Mouse (Mus musculus) cerebellum, postnatal 10 days (tissue): ENCODE results near the gene Gkn3.
A peak's percentile ranks its signal among the peaks of the same experiment; 100 is the strongest.

ENCODE experiments used
- DNase-seq, 2 experiments: peaks; one replicate each; pipeline ENCODE4 v3.0.0; 2021; ENCODE audit warnings: mixed read lengths in 2 of 2

The Gkn3 gene

DNA sequence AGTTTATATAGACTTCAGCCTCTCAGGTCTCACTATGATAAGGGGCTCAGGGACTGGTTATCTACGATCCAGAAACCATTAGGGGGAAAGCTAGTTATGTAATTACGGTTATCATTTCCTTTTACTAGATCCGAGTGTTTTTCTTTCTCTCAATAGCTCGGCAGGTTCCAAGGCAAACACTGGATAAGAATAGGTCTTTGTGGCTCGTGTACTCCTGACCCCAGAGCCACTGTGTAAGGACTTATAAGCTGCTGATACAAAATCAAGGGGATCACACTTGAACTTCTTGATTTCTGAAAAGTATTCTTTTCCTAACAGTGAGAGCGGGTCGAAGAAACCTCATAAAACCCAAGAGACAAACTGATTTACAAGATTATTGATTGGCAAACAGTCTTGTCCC lies at the start of gene Gkn3:
Gene Gkn3, minus strand, starts transcription at position 59 of the 400 bp plus-strand sequence.
- DNase-seq, result no peak

DNA sequence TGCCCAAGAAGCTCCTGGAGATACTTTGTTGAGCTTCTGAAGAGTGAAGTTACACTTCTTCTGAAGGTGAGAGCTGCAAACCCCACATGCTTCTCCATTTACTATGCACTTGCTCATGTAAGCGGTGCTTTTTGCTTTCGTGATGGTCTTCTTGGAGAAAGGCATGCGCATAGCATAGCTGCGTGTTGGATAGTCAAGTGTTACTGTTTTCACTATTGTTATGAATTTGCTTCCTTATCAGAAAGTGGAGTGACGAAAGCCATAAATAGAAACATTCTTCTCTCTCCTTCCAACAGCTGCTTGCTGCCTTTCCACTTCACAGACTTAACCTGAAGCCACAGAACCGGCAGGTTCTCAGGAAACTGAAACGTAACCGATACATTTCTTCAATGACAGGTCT lies 48.0 kb upstream of the Gkn3 start:
- DNase-seq, result no peak

DNA sequence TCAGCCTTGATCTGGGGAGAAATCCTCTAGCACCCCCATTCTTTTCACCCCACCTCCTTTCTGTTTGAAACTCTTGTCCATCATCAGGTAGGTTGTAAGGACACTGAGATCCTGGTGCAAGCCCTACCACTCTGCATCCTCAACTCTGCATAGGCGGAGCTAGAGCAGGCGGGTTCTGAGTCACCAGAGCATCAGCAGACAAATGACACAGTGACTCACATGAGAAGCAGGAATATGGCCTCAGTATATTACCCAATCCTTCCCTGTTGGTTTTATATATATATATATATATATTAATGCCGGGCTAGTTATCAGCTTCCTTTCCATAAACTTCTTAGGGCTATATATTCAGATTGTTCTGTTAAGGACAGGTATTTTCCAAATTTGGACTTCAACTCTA lies 47.1 kb upstream of the Gkn3 start:
- DNase-seq, result no peak

DNA sequence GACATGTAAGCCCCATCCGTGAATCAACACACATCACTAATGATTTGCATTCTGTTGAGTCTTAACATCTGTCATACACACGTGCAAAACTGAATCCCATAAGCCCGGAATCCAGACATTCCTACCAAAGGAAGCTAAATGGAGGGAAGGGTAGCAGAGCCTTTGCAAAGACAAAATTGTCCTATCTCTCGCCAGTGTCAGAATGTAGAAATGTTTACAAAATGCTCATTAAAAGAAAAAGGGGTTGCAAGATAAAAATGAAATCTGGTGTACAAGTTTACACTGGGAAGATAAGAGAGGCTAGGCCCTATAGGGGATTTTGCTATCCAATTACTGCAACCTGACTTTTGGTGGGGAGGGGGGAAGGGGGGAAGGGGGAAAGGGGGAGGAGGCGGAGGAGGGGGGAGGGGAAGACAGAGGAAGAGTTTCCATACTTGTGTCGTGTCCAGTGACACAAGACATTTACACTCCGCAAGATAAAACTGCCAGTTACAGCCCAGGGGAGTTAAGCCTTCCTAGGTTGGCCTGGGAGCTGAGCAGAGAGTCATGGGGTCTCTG lies 39.8 kb upstream of the Gkn3 start, which contains the start of gene Bmp10:
Gene Bmp10, plus strand, starts transcription at position 508 of the 558 bp plus-strand sequence.
- DNase-seq, result no peak

DNA sequence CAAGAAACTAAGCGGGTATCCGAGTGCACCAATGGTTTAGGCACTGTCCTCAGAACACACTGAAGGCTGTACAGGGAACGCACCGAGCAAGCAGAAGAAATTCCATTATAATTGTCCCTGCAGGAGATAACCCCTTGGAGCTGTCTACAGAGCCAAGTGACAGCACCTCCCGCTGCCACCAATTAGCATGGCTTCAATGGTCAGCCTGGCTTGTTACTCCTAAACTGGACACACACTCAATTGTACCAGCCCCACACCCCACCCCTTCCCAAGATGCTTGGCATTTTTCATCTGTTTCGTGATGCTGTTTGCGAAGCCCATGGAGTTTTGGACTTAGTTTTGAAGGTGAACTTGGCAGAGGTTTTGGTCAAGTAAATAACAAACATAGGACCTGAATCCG lies 38.9 kb upstream of the Gkn3 start:
- DNase-seq, result peak; percentile 22 to 49

DNA sequence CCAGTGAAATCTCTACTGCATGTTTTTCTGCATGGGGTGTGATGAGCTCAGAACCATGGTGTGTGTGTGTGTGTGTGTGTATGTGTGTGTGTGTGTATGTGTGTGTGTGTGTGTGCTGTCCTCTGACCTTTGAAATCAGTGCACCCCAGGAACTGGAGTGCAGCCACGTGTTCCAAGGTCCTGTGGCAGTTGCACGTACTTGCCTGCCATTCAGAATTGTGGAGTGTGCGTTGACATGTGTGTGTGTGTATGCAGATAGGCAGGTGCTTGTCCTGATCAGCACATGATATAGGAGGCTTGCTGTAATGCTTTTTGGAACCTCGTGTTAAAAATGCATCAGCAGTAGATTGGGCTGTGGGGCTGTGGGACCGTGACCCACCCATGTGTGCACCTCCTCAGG lies 38.2 kb upstream of the Gkn3 start:
- peak; percentile 15 to 17 for DNase-seq

DNA sequence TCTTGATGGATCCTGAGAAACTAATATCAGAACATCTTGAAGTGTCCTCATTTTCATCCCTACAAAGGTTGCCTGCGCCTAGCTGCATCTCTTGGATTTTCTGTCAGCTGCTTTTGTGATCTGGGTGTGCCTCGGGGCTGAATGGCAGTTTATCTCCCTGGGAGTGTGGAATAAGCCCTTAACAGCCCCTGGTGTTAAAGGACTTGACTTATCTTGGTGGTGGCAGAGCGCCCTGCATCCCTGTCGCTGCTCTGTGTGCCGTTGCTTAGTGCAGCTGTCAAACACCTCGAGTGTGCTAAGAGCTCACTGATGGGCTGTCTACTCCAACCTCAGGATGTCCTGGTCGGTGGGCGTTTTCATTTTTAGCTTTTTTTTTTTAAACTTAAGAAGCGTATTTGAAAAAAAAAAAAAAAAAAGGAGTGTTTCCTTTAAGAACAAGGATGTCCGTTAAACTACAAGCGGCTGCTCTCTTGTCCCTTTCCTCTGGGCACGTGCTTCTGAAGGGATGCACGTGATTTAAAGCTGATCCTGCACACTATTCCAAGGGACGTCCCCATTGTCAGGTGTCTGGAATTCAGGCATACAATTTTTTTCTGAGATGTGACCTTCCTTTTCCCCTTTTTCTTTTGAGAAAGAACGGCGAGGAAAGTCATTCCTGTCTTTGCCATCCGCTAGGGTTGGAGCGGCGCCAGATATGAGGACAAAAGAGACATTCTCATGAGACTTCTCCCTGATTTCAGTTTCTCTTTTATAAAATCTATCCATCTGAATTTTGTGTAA lies 35.5 kb upstream of the Gkn3 start:
- peak; percentile 76 to 81 for DNase-seq

DNA sequence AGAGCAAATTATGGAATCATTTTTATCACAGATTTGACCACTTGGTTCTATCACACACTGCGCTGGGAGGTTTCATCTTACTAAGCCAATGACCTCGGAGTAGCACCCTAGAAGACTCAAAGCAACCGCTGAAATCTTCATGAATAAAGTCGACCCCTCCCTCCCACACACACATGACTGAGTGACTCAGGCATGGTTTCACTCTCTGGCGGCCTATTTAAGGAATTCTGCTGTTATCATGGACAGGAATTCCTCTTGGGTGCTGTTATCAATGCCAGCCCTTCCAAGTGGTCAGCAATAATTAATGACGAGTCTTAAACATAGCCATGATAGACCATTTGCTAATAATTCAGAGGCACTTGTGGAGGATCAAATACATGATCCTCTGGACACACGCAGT lies 33.6 kb upstream of the Gkn3 start:
- DNase-seq, result no peak

DNA sequence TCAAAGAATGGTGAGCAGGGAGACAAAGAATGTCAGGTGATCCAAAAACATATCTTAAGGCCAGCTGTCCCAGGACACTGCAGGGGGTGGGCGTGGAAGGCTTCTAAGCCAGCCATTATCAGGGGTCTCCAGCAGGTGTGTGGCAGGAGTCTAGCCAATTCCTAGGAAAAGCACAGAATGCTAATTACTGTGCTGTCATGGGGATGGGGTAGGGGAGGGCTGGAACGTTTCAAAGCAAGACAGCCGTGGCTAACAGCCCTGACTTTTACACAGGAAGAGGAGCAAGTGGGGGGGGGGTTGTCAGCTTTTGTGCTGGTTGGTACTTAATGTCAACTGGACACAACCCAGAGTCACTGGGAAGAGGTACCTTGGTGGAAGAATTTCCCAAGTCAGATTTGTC lies 23.3 kb upstream of the Gkn3 start:
- peak in 1 of 2 experiments; percentile 15 for DNase-seq

DNA sequence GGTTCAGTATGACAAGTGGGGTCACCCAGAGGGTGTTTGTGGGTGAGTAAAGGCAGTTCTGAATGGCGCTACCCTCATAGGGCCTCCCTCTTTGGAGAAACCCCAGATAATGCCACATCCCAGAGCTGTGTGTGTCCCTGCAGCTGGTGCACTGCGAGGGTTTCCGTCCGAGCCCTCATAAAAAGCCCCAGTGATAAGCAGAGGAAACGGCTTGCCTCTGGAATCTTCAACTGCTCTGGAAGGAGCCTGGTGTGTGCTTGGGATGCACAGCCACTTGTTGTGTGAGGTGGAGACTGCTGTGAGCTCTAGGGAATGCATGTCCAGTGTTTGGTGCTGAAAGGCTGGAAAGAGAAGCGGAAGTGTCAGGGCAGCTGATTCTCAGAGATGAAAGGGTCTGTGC lies 12.7 kb upstream of the Gkn3 start:
- no peak for DNase-seq

DNA sequence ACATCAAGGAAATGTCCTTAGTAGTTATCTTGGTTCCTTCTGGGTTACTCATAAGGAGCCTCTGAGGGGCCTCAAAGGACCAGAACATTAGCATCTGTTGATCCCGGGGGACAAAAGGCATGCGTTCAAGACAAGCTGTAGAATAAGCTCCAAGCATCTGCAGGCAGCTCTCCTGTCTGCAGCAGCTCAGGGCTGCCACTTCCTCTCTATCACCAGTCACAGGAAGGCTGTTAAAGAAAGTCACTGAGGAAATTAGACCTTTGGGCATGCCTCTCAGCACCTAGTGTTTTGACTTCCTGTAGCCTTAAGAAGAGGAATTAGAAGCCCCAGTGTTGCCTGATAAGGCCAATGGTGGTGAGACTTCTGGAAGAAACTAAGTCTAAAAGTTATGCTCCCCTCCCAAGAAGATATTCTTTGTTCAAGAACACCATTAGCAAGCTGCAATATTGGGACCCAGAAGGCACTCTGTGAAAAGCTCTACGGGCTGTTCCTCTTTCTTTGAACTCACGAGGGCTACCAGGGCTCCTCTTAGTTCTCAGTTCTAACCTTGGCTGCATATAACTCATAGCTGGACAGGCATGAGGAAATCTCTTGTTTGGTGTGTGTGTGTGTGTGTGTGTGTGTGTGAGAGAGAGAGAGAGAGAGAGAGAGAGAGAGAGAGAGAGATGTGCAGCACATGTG lies 11.3 kb upstream of the Gkn3 start:
- DNase-seq, result no peak

DNA sequence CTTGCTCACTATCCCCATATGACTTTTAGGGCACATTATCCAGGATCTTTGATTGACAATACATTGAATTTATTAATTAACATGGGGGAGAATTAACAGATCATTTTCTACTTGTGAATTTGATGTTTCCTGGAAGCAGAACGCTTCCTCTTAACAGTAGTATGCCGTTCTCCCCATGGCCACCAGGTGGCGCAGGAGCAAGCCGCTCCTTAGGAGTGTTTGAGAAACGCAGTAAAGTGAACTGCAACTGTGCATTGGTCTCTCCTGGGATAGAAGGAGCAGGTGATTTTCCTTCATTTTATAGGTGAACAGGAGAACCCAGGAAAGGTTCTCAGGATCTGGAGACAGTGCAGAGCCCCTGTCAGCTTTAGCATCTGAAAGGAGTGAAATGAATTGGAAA lies 10.4 kb upstream of the Gkn3 start:
- peak; percentile 88 to 92 for DNase-seq

DNA sequence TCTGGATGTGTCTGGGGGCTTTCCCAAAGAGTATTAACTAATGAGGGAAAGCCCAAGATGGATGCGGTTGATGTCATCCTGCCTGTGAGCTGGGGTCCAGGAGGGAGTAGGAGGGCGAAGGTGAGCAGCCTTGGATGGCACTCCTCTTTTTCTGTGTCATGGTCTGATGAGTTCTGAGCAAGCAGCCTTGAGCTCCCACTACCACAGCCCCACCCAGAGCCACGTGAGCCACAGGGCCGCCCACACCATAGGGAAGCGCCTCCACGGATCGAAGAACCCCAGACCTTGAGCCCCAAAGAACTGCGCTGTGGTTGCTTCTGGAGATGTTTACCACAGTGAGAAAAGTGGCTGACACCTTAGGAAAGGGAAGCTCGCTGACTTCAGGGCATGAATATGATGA lies 6.0 kb upstream of the Gkn3 start:
- no peak for DNase-seq

DNA sequence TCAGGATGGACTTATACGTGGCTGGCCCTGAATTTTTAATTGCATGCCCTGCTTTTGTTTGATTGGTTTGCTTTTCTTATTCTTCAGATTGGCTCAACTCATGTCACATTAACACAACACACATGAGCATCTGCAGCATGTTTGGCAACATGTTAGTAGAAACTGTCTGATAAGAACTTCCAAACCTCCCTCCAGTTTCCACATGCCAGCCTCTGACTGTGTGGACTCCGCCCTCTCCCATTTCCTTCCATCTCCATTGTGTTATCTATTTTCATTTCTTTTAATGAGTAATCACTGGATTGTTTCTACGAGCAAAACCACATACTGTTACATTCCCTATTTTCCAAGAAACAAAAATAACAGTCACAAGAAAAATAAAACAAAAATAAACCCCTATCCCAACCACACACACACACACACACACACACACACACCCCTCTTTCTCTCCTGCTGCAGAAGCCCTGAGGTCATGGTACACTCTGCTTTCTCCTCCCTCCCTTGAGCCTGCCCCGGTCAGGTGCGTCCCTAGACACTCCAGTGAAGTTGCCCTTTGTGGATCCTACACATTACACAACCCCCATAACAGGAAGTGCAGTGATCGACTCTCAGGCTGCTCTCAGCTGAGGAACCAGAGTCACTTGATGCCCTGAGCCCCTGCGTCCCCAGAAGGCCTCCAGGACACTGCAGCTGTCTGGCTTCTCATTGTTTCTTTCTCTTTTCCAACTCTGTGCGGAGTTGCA lies 4.9 kb upstream of the Gkn3 start:
- no peak for DNase-seq

DNA sequence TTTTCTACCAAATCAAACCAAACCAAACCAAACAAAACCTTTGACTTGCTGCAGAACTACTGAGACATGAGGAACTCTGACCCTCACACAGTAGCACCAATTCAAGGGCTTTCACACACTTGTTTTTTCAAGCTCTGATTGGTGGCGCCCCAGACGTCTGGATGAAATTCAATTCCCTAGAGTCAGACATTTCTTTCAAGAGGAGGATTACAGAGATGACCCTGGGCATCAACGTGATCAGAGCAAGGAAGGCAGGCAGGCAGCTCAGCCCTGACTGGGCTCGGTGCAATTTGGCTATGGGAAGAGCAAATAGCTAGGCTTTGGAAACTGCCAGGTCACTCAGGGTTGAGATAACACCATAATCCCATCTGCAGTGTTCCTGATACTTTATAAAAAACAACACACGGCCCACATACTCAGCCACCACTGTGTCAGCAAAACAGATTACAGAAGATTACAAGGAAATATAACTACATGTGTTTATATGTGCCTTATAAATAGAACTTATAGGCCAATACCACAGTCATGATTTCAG lies 787 bp upstream of the Gkn3 start:
- no peak for DNase-seq

DNA sequence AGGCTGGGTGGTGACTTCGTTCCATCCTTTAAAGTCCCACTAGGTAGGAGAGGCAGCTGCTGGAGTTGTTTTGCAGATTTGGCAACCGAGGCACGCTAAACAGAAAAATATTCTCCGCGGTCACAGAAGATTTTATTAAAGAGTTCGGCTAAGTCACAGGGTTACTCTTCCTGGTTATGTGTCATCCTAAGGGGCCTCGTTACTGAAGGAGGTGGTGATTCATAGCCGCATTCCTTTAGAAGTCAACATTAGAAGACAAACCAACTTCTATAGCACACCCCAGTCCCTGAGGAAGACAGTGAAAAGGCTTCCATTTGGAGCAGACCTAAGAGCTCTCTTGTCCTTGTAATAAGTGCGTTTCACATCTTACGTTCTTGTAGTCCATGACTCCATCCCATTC lies 2.1 kb downstream of the Gkn3 start:
- no peak for DNase-seq

DNA sequence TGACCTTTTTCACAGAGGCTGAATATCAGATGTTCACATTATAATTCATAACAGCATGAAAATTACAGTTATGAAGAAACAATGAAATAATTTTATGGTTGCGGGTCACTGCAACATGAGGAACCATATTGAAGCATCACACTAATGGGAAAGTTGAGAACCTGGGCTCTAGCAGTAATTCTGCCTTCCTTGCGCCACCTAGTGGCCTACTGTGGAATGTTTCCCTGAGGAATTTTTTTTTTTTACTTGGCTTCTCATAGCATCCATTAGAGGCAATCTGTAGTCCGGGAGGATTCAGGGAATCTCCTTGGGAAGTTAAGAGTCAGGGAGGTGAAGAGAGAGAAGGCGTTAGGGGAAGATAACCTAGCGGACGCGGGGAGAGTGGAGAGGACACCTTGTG lies 2.5 kb downstream of the Gkn3 start:
- peak; percentile 81 to 83 for DNase-seq

DNA sequence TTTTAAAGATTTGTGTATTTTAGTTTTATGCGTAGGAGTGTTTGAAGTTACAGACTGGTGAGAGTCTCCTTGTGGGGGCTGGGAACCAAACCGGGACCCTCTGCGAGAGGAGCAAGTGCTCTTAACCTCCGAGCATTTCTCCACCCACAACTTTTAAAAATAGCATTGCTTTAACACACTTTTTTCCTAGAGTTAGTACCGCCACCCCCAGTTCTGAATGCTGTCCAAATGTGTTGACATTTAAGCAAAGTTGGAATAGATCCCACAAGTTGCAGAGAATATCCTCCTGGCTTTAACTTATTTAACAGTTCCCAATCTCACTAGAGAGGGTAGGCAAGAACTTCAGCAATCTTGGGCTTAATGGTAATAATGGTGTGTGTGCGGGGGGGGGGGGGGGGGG lies 4.0 kb downstream of the Gkn3 start:
- no peak for DNase-seq

DNA sequence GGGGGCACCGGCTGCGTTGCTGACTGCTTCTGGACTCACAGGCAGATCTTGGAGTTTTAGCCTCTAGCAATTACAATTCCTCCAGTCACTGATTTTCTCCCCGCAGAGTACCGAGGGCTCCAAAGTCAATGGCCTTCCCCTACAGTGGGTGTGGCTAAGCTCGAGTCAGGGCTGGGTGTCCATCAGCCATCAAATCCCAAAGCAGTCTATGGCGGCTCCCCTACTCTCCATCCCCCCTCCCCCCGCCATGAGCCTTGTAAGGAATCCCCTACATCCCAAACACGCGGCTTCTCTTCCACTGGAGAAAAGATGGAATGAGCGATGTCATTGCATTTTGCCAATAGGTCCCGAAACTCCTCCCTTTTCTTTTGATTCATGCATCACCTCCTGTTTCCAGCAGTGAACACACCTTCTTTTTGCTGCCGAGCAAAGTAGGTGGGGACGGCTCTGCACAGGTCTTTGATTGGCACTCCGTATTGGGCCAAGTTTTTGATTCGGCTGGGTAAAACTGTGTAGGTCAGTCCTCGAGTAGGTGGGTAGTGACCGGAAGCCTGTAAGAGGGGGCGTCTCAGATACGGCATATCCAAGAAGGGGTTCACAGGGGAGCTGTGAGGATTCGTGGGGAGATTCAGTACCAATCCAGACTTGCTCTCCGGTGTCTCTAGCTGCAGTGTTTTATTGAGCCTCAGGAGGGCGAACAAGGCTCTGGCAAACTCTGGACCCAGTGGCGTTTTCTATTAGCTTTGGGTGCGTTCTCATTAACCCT lies 4.6 kb downstream of the Gkn3 start:
- DNase-seq, result peak; percentile 39 to 47

DNA sequence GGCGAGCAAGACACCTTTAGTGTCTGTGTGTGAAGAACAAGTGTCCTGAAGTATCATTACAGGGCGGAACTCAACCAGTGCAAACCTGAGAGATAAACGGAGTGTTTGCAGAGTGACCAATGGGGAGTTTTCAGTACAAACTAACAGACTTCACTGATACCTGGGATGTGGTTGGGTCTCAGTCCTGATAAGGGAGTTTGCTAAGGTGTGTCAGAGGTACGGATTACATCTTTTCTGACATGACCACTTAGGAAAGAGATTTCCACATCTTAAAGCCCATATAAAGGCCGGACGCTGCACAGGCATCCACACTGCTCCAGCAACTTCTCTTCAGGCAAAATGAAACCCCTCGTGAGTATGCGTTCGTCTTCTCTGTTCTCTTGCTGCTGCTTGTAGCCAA lies 15.7 kb downstream of the Gkn3 start, which contains the start of gene Gkn2:
Gene Gkn2, plus strand, starts transcription at position 301 of the 400 bp plus-strand sequence.
- DNase-seq, result no peak

DNA sequence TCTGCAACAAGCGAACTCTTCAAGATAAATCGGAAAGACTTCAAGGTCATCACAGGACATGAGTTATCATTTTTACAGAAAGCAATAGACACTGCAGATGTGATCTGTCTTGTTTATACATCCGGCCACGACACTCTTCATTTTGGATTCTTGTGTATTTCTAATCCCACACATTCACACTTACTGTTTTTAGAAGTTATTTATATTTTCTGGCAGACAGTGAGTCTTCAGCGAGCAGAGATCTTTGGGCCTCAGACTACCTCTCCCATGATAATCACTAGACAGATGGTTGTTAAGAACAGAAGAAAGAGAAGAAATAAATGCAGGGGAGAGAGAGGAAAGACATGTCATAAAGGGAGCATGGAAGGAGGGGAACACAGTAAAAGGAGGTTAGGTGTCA lies 19.5 kb downstream of the Gkn3 start:
- DNase-seq, result no peak

DNA sequence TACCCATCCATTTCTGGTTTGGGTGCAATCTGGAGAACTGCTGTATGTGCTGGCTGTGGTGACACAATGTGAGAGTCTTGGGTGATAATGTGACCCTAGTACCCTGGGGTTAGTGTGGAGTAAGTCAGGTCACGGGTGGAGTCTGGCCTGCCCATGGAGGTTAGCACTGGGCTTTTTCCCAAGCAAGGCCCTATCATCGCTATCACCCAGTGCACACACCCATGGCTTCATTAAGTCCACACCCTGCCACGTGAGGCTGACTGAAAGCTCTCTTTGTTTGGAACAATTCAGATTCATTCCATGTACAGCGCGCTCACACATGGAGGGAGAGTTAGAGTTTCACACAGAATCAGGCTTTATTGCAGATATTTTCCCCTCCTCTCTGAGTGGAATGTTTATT lies 34.3 kb downstream of the Gkn3 start:
- no peak for DNase-seq
